Mouse (Mus musculus): Measurements from ENCODE around the gene Dlx1. TPM values are rescaled to one million over a fixed set of nuclear protein-coding genes. Genes with fewer than 3 reads are reported as not detected.

The Dlx1 gene
- polyA plus RNA-seq, 1 experiment = 0.43 TPM

DNA sequence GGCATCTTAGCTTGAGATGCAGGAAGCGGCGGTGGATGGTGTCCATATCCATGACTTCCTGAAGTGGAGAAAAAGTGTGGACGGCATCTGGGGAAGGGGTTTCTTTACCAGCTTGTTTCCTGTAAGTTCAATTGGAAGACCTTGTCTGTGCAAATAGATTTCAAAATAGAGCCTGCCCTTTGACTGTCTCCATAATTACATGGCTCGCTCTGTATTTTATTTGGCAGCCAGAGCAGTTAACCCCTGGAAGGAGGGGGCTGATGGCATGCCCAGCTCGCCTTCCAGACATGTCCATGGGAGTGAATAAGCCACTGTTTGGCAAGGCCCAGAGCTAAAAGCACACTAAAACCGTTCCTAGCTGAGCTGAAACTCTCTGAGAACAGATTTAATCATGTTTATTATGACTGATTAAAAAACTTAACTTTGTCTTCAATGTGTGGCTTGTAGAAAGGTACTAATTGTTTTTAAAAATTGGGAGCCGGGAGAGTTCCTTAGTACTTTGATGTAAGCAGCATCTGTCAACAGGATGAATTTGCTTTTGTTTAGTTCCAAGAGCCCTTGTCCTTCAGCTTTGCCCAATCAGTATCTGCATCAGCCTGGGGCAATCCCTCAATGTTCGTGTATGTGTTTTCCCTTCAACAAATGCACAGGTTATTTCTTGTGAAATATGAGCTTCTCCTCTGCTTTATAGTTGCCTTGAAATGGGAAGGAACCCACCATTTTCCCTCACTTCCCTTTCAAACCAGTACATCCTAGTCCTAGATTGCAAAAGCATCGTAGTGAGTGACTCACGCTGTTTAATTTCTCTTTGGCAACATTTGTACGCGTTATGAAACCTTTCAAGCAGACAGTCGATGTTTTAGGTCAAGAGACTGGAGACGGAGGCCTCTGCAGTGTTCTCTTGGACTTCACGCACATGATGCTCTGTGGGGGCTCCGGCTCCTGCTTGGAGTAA lies 28.4 kb upstream of the Dlx1 start:
- 61% methylated on average over 16 of the region's 16 CpGs for WGBS
- no peak for DNase-seq
- no peaks in the 10 kb centered on the region for H3K4me1 ChIP-seq (ENCODE audit: control insufficient read depth, insufficient read depth, low read length)
- TF ChIP-seq POLR2A (IDR thresholded peaks at IDR 0.05; ENCODE audit: borderline replicate concordance, extremely low read depth, low read depth, low read length) (no peak), CTCF (IDR thresholded peaks at IDR 0.05; ENCODE audit: insufficient read depth, low read length) (no peak)
- H3K4me3 ChIP-seq (replicated peaks; ENCODE audit: extremely low read depth, low read depth, low read length) = no peak overlapping the region

DNA sequence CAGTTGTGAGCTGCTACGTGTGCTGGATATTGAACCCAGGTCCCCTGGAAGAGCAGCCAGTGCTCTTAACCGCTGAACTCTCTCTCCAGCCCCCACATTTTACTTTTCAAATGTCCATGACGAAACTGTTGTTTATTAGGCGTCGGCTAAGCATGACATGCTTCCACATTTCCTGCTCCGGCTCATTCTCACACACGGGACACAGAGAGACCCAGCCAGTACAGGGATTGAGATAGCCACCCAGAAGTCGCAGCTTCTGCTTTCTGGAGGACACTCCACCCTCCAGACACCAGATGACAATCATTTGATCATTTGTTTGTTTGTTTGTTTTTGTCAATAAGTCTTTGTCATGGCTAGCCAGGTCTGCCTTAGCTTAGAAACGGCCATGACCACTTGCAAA lies 23.1 kb upstream of the Dlx1 start:
- TF ChIP-seq POLR2A (IDR thresholded peaks at IDR 0.05; ENCODE audit: borderline replicate concordance, extremely low read depth, low read depth, low read length) = no peak
- TF ChIP-seq CTCF (IDR thresholded peaks at IDR 0.05; ENCODE audit: insufficient read depth, low read length) = no peak
- no peak for DNase-seq
- H3K4me3 ChIP-seq (replicated peaks; ENCODE audit: extremely low read depth, low read depth, low read length) = no peak overlapping the region
- no peaks in the 10 kb centered on the region for H3K4me1 ChIP-seq (ENCODE audit: control insufficient read depth, insufficient read depth, low read length)
- WGBS = 45% methylated on average over 9 of the region's 9 CpGs

DNA sequence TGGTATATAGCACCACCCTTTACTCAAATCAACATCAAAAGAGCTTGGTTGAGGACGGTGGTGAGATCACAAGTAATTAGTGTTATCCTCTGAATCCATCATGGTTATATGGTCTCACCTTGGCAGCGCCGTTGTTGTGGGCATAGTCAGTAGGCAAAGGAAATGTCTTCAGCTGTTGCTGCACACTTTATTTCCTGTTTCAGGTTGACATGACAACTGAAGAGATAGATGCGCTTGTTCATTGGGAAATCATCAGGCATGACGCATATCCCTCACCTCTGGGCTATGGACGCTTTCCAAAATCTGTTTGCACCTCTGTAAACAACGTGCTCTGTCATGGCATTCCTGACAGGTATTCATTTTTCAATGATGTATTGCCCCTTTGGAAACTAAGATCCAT lies 16.7 kb upstream of the Dlx1 start:
- no peak for TF ChIP-seq CTCF (IDR thresholded peaks at IDR 0.05; ENCODE audit: insufficient read depth, low read length)
- no peak for TF ChIP-seq POLR2A (IDR thresholded peaks at IDR 0.05; ENCODE audit: borderline replicate concordance, extremely low read depth, low read depth, low read length)
- H3K4me1 ChIP-seq (ENCODE audit: control insufficient read depth, insufficient read depth, low read length) = no peaks in the 10 kb centered on the region
- H3K4me3 ChIP-seq (replicated peaks; ENCODE audit: extremely low read depth, low read depth, low read length) = no peak overlapping the region
- WGBS = 85% methylated on average over 7 of the region's 7 CpGs
- no peak for DNase-seq

DNA sequence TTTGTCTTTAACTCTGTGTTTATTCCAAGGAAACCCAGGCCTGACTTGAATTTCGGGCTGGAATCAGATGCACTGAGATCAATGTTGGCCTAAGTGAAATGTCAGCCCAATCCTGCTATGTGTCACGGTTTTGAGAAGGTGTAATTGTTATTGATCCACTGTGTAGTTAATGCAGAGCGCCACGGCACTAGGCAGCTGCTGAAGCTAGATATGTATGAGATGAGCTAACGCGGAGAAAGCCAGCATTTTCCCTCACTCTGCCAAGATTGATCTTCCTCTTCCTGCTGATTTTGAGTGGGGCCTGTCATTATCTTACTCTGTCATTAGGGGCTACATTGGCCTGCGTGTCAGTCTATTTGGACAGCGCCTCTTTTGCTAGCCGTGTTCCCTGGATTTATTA lies 15.6 kb upstream of the Dlx1 start:
- WGBS = 83% methylated on average over 9 of the region's 9 CpGs
- TF ChIP-seq POLR2A (IDR thresholded peaks at IDR 0.05; ENCODE audit: borderline replicate concordance, extremely low read depth, low read depth, low read length) = no peak
- no peak for TF ChIP-seq CTCF (IDR thresholded peaks at IDR 0.05; ENCODE audit: insufficient read depth, low read length)
- Histone ChIP-seq H3K4me3 (replicated peaks; ENCODE audit: extremely low read depth, low read depth, low read length) (no peak overlapping the region), H3K4me1 (ENCODE audit: control insufficient read depth, insufficient read depth, low read length) (no peaks in the 10 kb centered on the region)
- no peak for DNase-seq

DNA sequence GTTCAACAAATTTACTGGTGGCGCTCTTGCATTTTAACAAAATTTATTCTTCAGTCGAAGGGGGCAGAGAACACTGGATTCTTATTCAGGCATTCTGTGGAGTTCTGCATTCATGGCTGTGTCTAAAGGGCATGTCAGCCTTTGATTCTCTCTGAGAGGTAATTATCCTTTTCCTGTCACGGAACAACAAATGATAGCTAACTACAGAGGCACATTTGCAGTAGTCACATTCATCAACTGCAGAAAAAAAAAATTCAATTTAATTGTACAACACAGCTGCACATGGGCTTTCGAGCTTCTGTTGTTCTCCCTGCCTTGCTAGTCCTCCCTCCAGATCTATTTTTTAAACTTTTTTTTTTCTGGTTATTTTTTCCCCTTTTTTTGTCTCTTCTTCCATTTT lies 10.9 kb upstream of the Dlx1 start:
- Histone ChIP-seq H3K4me1 (ENCODE audit: control insufficient read depth, insufficient read depth, low read length) (no peaks in the 10 kb centered on the region), H3K4me3 (replicated peaks; ENCODE audit: extremely low read depth, low read depth, low read length) (no peak overlapping the region)
- TF ChIP-seq POLR2A (IDR thresholded peaks at IDR 0.05; ENCODE audit: borderline replicate concordance, extremely low read depth, low read depth, low read length) (no peak), CTCF (IDR thresholded peaks at IDR 0.05; ENCODE audit: insufficient read depth, low read length) (no peak)
- WGBS = 83% methylated on average over 4 of the region's 4 CpGs
- DNase-seq = no peak

DNA sequence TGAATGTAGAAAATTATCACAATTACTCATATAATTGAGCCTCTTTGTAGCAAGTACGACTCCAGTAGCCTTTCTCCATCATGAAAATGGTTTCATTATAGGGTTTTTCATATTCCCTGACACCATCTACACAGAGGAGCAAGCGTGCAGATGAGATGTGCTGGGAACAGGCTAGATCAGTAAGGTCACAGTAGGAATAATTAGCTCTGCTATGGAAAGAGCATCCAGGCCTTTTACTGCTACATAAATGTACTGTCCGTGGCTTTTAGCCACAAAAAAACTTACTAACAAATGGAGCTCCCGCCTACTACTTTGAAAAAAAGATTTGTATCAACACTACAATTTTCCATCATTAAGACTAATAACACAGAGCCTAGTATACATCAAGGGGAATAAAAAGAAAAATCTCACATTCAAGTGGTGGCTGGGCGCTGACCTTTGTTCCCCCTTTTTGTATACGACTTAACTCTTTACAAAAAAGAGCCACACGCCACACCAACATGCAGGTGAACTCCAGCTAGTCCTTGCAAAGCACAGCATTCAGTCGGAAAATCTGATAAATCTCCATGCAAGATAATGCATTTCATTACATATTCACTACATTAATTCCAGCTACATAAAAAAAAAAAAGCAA lies 10.3 kb upstream of the Dlx1 start:
- 93% methylated on average over 8 of the region's 8 CpGs for WGBS
- no peak for DNase-seq
- Histone ChIP-seq H3K4me1 (ENCODE audit: control insufficient read depth, insufficient read depth, low read length) (no peaks in the 10 kb centered on the region), H3K4me3 (replicated peaks; ENCODE audit: extremely low read depth, low read depth, low read length) (no peak overlapping the region)
- TF ChIP-seq POLR2A (IDR thresholded peaks at IDR 0.05; ENCODE audit: borderline replicate concordance, extremely low read depth, low read depth, low read length) (no peak), CTCF (IDR thresholded peaks at IDR 0.05; ENCODE audit: insufficient read depth, low read length) (no peak)

DNA sequence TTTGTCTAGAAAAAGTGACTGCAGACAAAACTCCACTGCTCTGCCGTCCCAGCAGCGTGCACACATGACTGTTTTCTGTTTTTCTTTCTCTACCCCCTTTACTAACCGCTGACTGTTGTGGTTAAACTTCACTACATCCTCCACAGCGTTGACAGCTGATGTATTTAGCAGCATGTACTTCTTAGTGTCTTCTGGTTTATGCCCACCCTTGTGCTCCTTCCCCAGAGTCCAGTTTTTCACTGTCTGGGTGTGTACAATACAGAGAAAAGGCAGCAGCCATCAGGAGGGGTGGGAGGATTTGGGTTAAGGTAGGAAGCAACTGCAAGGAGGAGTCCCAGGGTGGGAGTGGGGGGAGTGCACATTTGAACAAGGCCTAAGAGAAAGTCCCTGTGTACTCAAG lies 5.0 kb upstream of the Dlx1 start:
- no peak overlapping the region for H3K4me3 ChIP-seq (replicated peaks; ENCODE audit: extremely low read depth, low read depth, low read length)

DNA sequence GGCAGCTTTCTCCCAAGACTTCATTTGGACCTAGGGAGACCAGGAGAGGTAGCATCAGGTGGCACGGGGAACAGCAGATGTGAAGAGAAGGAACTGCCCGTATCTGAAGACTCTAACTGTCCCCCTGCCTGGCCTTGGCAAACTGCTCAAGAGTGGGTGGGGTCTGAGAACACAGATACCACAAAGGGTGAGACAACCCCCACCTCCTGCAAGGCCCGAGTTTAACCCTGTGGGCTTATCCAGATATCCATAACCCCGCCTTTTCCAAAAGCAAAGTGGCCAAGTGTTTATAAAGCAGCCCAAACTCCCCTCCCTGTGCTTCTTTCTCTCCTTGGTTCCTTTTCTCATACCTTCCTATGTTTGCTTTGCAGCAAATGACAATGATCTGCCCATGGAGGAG lies 4.5 kb upstream of the Dlx1 start:
- Histone ChIP-seq H3K4me1 (ENCODE audit: control insufficient read depth, insufficient read depth, low read length) (no peaks in the 10 kb centered on the region), H3K4me3 (replicated peaks; ENCODE audit: extremely low read depth, low read depth, low read length) (no peak overlapping the region)
- DNase-seq = no peak
- TF ChIP-seq CTCF (IDR thresholded peaks at IDR 0.05; ENCODE audit: insufficient read depth, low read length) (no peak), POLR2A (IDR thresholded peaks at IDR 0.05; ENCODE audit: borderline replicate concordance, extremely low read depth, low read depth, low read length) (no peak)
- WGBS = 70% methylated on average over 4 of the region's 4 CpGs

More for the DNA sequence above, 5.0 kb upstream of the Dlx1 start:
- DNase-seq = no peak
- TF ChIP-seq CTCF (IDR thresholded peaks at IDR 0.05; ENCODE audit: insufficient read depth, low read length) = no peak
- TF ChIP-seq POLR2A (IDR thresholded peaks at IDR 0.05; ENCODE audit: borderline replicate concordance, extremely low read depth, low read depth, low read length) = no peak
- WGBS = 62% methylated on average over 4 of the region's 4 CpGs
- no peaks in the 10 kb centered on the region for H3K4me1 ChIP-seq (ENCODE audit: control insufficient read depth, insufficient read depth, low read length)

DNA sequence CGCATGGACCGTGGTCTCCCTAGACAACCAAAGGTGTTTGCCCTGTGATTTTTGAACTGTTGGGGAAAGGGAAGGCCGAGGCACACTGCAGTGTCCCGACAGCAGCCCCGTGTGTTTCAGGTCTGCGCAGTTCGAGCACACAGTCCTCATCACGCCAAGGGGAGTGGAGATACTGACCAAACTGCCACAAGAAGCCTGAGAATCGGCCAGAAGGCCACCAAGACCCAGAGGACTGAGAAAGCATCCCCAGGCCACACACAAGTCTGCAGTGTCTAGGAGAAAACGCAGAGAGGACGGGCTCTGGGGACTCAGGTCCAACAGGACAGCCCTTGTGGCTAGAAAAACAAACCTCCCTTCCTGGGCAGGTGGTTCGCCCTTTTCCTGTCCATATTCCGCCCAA lies 3.1 kb upstream of the Dlx1 start:
- Histone ChIP-seq H3K4me1 (ENCODE audit: control insufficient read depth, insufficient read depth, low read length) (peaks cover 4% of the 10 kb centered on the region), H3K4me3 (replicated peaks; ENCODE audit: extremely low read depth, low read depth, low read length) (no peak overlapping the region)
- TF ChIP-seq CTCF (IDR thresholded peaks at IDR 0.05; ENCODE audit: insufficient read depth, low read length) = no peak
- no peak for TF ChIP-seq POLR2A (IDR thresholded peaks at IDR 0.05; ENCODE audit: borderline replicate concordance, extremely low read depth, low read depth, low read length)
- no peak for DNase-seq
- WGBS = 34% methylated on average over 13 of the region's 13 CpGs

Measured in lung, adult 2 months (tissue).